Mouse (Mus musculus) adrenal gland, postnatal 25 days (tissue): ENCODE data around the gene Tet1. TPM values are rescaled to one million over a fixed set of nuclear protein-coding genes. Genes with fewer than 3 reads are reported as not detected.
"Not testable (repeated sequence)": the region's sequence is repeated elsewhere in the genome, so short reads cannot be mapped to it uniquely, and the experiment has no call there.

Experiments
- DNase-seq: peaks from one replicate; pipeline ENCODE4 v3.0.0; 2021; ENCODE audit warnings: mixed read lengths
- total RNA-seq: library from RNA; stranded (reverse); gene quantifications from 2 replicates; pipeline ENCODE4 v1.2.3, GENCODE M21; 2021

Tet1 gene
- total RNA-seq, 1 experiment from 2014 or later: 6.6 TPM

DNA sequence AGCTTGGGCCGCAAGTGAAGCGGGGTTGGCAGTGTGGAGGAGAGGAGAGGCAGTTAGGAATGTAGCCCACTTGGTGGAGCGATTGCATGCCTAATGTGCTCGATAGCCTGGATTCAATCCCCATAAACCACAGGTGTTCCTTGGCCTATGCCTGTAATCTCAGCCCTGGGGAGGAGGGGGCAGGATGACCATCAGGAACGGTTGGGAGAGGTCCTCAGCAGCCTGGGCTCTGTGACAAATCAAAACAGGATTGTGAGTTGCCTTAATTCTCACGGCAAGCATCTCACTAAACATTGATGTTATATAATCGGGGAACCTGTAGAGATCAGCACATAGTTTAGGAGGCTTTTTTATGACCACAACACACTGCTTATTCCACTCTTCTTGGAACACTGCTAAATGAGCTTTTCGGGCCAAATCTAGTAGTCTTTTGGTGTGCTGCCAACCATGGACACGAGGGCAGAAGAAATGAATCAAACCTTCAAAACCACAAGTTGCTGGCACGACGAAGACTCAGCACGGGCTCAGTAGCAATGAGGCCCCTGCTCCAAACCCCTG lies 61.6 kb downstream of the Tet1 start:
- DNase-seq: peak; percentile 42

GRCm38 (mm10) chr10:62843787-62844491 lies 64.9 kb downstream of the Tet1 start:
- DNase-seq: peak; percentile 52

GRCm38 (mm10) chr10:62841901-62842447 lies 66.8 kb downstream of the Tet1 start:
- DNase-seq: no peak

DNA sequence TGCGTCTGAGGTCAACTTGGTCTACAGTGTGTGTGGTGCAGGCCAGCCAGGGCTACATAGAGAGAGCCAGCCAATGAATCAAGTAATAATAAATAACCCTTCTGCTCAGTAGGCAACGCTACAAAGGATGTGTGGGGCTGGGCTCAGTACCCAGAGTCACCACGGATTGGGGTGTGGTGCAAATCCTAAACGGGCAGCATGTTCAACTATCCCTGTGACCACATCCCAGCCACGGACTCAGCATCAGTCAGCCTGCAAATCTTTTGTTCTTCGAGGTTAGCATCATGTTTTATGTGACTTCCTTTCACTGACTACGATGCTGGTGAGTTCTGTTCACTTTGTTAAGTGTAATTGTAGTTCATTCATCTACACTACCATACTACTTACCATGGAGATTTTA lies 68.1 kb downstream of the Tet1 start:
- no peak for DNase-seq

GRCm38 (mm10) chr10:62837987-62838386 lies 70.8 kb downstream of the Tet1 start:
- no peak for DNase-seq

GRCm38 (mm10) chr10:62832783-62833182 lies 76.0 kb downstream of the Tet1 start:
- DNase-seq: no peak

GRCm38 (mm10) chr10:62831546-62831945 lies 77.2 kb downstream of the Tet1 start:
- DNase-seq: no peak

DNA sequence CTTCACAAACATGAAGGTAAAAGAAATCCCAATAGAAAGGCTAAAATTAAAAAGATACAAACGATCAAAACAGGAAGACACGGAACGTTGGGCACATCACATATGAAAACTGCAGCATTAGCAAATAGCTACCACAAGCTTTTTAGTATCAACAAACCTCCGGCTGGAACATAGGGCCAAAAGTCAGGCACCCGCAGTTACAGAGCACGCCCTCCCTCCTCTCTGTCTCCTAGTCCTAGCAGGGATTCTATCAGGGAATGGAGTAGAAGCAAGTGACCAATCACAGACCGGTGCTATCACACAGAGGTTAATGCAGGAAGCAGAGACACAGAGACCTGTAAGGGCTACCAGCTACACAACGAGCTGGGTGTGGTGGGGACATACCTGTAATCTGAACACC lies 84.3 kb downstream of the Tet1 start:
- no peak for DNase-seq

DNA sequence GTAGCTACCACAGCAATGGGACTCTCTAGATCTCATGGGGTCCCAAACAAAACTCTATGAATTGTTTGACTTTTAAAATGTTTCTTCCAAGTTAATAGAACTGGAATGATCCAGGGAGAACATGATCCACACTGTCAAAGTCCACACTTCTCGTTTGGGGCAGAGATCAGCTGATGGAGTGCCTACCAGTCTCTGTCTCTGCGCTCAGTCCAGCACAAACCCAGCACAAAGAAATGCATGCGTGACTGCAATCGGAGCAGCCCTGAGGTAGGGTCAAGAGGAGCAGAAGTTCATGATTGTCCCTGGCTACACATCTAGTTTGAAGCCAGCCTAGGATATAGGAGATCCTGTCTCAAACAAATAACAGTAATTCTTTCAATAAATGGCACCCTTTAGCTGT lies 85.4 kb downstream of the Tet1 start:
- DNase-seq: no peak

- DNase-seq: no peak
Measured at GRCm38 (mm10) chr10:62810010-62810409, 98.8 kb downstream of the Tet1 start.

DNA sequence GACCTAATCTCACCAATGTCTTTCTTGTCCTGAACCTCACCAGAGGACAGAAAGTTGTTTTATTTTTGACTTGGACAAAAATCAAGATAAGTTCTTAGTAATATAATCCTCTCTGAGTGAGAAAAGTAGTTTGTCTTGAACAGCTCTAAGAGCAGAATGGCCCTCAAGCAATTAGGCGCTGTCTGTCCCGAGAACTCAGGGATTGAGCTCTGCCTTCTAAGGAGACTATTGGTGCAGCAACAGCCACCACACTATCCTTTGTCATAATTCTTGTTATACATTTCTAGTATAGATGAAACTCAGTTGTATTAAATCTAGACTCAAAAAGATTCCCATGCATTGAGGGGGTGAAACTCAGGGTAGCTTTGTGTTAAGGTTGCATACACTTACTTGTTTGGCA lies 100.0 kb downstream of the Tet1 start:
- DNase-seq: no peak

- DNase-seq: no peak
Measured at GRCm38 (mm10) chr10:62808316-62808715, 100.5 kb downstream of the Tet1 start.

GRCm38 (mm10) chr10:62804106-62804505 lies 104.7 kb downstream of the Tet1 start:
- no peak for DNase-seq

GRCm38 (mm10) chr10:62803296-62803695 lies 105.5 kb downstream of the Tet1 start:
- DNase-seq: no peak

DNA sequence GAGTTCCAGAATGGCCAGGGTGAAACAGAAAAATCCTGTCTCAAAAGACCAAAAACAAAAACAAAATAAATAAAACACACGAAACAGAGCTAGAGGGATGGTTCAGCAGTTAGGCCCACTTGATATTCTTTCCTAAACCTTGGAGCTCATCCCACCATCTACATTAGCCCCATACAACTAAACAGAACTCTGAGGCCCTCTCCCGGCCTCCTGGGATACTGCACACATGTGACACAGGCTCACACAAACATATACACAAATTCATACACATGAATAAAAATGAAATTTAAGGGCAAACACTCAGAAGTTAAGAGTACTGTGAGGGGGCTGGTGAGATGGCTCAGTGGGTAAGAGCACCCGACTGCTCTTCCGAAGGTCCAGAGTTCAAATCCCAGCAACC lies 114.6 kb downstream of the Tet1 start:
- DNase-seq: no peak

DNA sequence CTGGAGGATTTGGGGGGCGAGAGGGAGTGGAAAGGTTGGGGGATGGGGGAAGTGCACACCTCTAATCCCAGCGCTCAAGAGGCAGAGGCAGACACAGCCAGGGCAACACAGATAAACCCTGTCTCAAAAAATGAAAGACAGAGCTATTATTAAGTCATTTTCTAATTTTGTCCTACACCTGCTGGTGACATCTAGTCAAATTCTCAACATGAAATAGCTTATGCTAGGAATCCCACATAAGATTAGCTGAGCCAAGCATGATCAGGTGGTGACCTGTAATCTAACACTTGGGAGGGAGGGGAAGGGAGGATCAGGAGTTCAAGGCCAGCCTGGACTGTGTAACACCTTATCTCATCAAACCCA lies 115.7 kb downstream of the Tet1 start:
- no peak for DNase-seq

- peak; percentile 100 for DNase-seq
Measured at GRCm38 (mm10) chr10:62792177-62793090, 116.4 kb downstream of the Tet1 start, which contains the start of gene Ccar1. Ccar1 (minus strand) TSS chr10:62792286.

GRCm38 (mm10) chr10:62791251-62792176 lies 117.3 kb downstream of the Tet1 start:
- no peak for DNase-seq

DNA sequence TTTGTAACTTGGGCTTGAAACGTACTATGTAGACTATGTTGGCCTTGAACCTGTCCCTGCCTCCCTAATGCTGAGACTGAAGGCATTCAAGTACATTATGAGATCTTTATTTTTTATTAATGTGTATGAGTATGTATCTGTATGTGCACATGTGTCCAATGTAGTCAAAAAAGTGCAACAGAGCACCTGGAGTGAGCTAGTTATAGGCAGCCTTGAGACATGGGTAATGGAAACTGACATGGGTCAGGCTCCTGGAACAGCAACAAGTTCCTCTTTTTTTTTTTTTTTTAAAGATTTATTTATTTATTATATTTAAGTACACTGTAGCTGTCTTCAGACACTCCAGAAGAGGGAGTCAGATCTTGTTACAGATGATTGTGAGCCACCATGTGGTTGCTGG lies 127.0 kb downstream of the Tet1 start:
- not testable (repeated sequence) for DNase-seq
